In the genomic region with DNA sequence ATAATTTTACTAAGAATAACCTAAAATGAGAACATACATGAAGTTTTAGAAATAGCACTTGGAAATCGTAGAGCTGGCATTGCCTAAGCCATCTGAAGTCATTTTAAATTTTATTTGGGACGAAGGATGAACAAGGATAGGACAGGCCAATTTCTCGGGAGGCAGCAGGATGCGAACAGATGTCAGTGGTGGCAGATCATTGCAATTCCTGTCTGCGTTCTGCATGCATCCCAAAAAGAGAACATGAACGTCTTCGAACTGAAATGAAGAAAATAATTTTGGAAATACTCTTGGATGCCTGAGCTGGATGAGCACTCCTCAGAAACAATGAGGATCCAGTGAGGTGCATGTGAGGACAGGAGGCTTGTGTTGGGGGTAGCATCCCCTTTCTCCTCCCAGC, we compare ENCODE assay signal across 21 mouse cellular contexts.
"Had no signal": no experiment of that assay in that cellular context is flagged by ENCODE, and none has a peak within 500 bp of the region (broad histone marks: within the 10 kb centered on the region; RNA-seq: fewer than 3 reads in every experiment).

No protein-coding gene starts in this region.

- H3K9ac ChIP-seq: limb, embryonic 12.5 days; limb, embryonic 15.5 days; liver, embryonic 14.5 days; liver, postnatal 0 days; lung, embryonic 14.5 days; midbrain, embryonic 13.5 days; stomach, embryonic 15.5 days had no signal

- H3K4me3 ChIP-seq: layer of hippocampus, adult 2 months; limb, embryonic 12.5 days; limb, embryonic 15.5 days; midbrain, embryonic 13.5 days; stomach, embryonic 15.5 days had no signal

- H3K27me3 ChIP-seq: midbrain, embryonic 13.5 days; stomach, embryonic 15.5 days had no signal

- H3K4me2 ChIP-seq: limb, embryonic 12.5 days; limb, embryonic 15.5 days; liver, embryonic 11.5 days; lung, embryonic 14.5 days; midbrain, embryonic 13.5 days; stomach, embryonic 15.5 days had no signal

- ATAC-seq: liver, postnatal 0 days; lung, postnatal 0 days; midbrain, embryonic 13.5 days had no signal

- DNase-seq: kidney, adult 18-20 months; kidney, adult 9 months; kidney, postnatal 25 days; left cerebral cortex, postnatal 4 days; liver, postnatal 0 days; lung, embryonic 14.5 days; right cerebral cortex, postnatal 25 days; spleen, adult 18-20 months; thymus, adult 2 months; thymus, postnatal 14 days; thymus, postnatal 4 days had no signal

- H3K9me3 ChIP-seq: limb, embryonic 12.5 days; limb, embryonic 15.5 days; midbrain, embryonic 13.5 days; stomach, embryonic 15.5 days had no signal

- H3K27ac ChIP-seq: kidney, postnatal 0 days; layer of hippocampus, adult 2 months; limb, embryonic 12.5 days; limb, embryonic 15.5 days; liver, embryonic 14.5 days; macrophage; midbrain, embryonic 13.5 days; stomach, embryonic 15.5 days had no signal

- H3K4me1 ChIP-seq: stomach, embryonic 15.5 days had no signal

- H3K36me3 ChIP-seq: limb, embryonic 12.5 days; limb, embryonic 15.5 days; midbrain, embryonic 13.5 days; stomach, embryonic 15.5 days had no signal
